8 mouse cellular contexts compared by ENCODE assay signal in the genomic region with DNA sequence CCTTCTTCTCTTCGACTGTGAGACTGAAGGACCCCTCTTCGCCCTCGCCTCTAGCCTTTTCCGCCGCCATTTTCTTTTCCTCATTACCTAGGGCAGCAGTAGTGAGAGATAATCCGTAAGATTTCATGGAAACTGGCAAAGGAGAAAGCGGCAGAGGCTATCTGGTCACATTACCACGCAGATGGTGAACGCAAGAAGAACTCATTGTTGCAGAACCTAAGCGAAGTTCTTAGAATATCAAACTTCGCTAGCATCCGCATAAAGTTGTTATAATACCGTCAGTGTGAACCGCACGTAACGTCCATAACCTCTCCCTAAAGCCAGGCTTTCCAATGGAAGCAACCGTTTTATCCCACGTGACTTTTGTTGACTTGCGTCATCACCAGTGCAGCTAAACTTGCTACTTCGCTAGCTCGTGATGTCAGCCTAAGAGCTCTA. TPM values are rescaled to one million over a fixed set of nuclear protein-coding genes. Genes with fewer than 3 reads are reported as not detected.
DNase-seq lines count a peak whose midpoint lies in the region; ATAC-seq lines count a peak whose summit lies in the region.

A gene (minus strand): TSS at position 334 of the 438 bp plus-strand sequence.

- ATAC-seq in erythroblast, adult 5-6 weeks (replicated peaks; ENCODE audit: low FRiP score, poor library complexity, severe bottlenecking): peak; percentile 100
- peak; percentile 72 for ATAC-seq in heart, embryonic 16.5 days (replicated peaks; ENCODE audit: extremely low read depth, insufficient read depth, low FRiP score)
- ATAC-seq in megakaryocyte-erythroid progenitor cell, adult 5-6 weeks (replicated peaks; ENCODE audit: low FRiP score, low TSS enrichment, poor library complexity, severe bottlenecking): peak; percentile 100

- no peaks in the 10 kb centered on the region for H3K9me3 ChIP-seq in heart, embryonic 16.5 days (replicated peaks; ENCODE audit: control insufficient read depth, low read length)

- H3K36me3 ChIP-seq in heart, embryonic 16.5 days (ENCODE audit: control insufficient read depth, insufficient read depth): no peaks in the 10 kb centered on the region

- H3K27ac ChIP-seq in heart, embryonic 16.5 days (ENCODE audit: low read length): peak within 1 kb of the TSS; percentile 69

- no peaks in the 10 kb centered on the region for H3K4me1 ChIP-seq in heart, embryonic 16.5 days (ENCODE audit: control insufficient read depth, insufficient read depth, low read length)

- H3K4me2 ChIP-seq in heart, embryonic 16.5 days (ENCODE audit: low read depth, low read length): peak within 1 kb of the TSS; percentile 50; the same call in 1 of the 2 replicates

- H3K9ac ChIP-seq in heart, embryonic 16.5 days (ENCODE audit: low read length): peak within 1 kb of the TSS; percentile 58

- WGBS in heart, embryonic 16.5 days: 0% methylated on average over 20 of the region's 21 CpGs

- peak; percentile 69 for DNase-seq in cerebellum, adult 11-12 months
- no peak for DNase-seq in cerebellum, adult 9-10 months
- peak; percentile 38 for DNase-seq in adrenal gland, postnatal 25 days
- peak; percentile 63 for DNase-seq in left cerebral cortex, adult 11 months (ENCODE audit: low spot score)
- peak; percentile 85 for DNase-seq in skeletal muscle tissue, adult 2 months (ENCODE audit: low read depth, low spot score)

- no peaks in the 10 kb centered on the region for H3K27me3 ChIP-seq in heart, embryonic 16.5 days (ENCODE audit: control insufficient read depth, insufficient read depth, low read length)

- H3K4me3 ChIP-seq in heart, embryonic 16.5 days (ENCODE audit: low read length): peak within 1 kb of the TSS; percentile 55

RNA-seq across cellular contexts. Expression of the gene that starts here (rescaled TPM):
- not detected in 2 replicates for total RNA-seq in adrenal gland, postnatal 25 days (2021)
- 17.3 and 22.4 TPM in 2 replicates for total RNA-seq in erythroblast, adult 5-6 weeks (2015; ENCODE audit: low replicate concordance)
- total RNA-seq in erythroblast, adult 5-6 weeks (2017; ENCODE audit: low replicate concordance): 36.8 and 37.0 TPM in 2 replicates
- 5.4 and 8.1 TPM in 2 replicates for polyA plus RNA-seq in heart, embryonic 16.5 days (2015; fragmentation: Nextera tagmentation; extraction: Ambion mirVana)
- total RNA-seq in megakaryocyte-erythroid progenitor cell, adult 5-6 weeks (2014; fragmentation: Nextera tagmentation): 35.6 and 52.6 TPM in 2 replicates
- total RNA-seq in megakaryocyte-erythroid progenitor cell, adult 5-6 weeks (2017): 37.6 and 50.1 TPM in 2 replicates
